Mouse (Mus musculus) MEL (cell line): Measurements from ENCODE around the gene Myo15b. TPM values are rescaled to one million over a fixed set of nuclear protein-coding genes. Genes with fewer than 3 reads are reported as not detected.

Source experiments
- DNase-seq: peaks from one replicate; pipeline ENCODE4 v3.0.0; 2011; ENCODE audit warnings: low read depth, low spot score
- H3K27ac ChIP-seq: 2 replicates; pipeline ENCODE4 v1.5.1; 2012; ENCODE audit warnings: low read depth, mild to moderate bottlenecking, control low read depth, low read length, moderate library complexity; ENCODE audit not compliant: control insufficient read depth
- H3K27me3 ChIP-seq, 2 experiments: fragments of 150-350 bp in 1 of 2; sonication (generic) in 1 of 2; 2 replicates each; pipeline ENCODE4 v1.6.1; 2012; ENCODE audit warnings: low read length in 2 of 2, mild to moderate bottlenecking in 2 of 2, improper control_type of control experiment in 1 of 2, moderate library complexity in 1 of 2; ENCODE audit not compliant: insufficient read depth in 2 of 2, control insufficient read depth in 1 of 2
- H3K36me3 ChIP-seq, 2 experiments: 2 replicates each; pipeline ENCODE4 v1.6.1; 2012 to 2014; ENCODE audit warnings: low read length in 2 of 2, improper control_type of control experiment in 1 of 2, inconsistent platforms in 1 of 2, mild to moderate bottlenecking in 1 of 2; ENCODE audit not compliant: insufficient read depth in 2 of 2, control insufficient read depth in 1 of 2
- H3K4me1 ChIP-seq, 2 experiments: fragments of 150-350 bp in 1 of 2; sonication (generic) in 1 of 2; 2 replicates each; pipeline ENCODE4 v1.6.1; 2012; ENCODE audit warnings: low read length in 2 of 2, improper control_type of control experiment in 1 of 2, mild to moderate bottlenecking in 1 of 2; ENCODE audit not compliant: insufficient read depth in 2 of 2, control insufficient read depth in 1 of 2
- H3K4me3 ChIP-seq, 2 experiments: fragments of 150-350 bp in 1 of 2; sonication (generic) in 1 of 2; 2 replicates each; pipeline ENCODE4 v1.5.1; 2012; ENCODE audit warnings: low read depth in 2 of 2, low read length in 2 of 2, mild to moderate bottlenecking in 2 of 2, moderate library complexity in 2 of 2, control low read depth in 1 of 2, improper control_type of control experiment in 1 of 2; ENCODE audit not compliant: control insufficient read depth in 1 of 2, insufficient read depth in 1 of 2
- H3K79me2 ChIP-seq: 2 replicates; pipeline ENCODE4 v1.6.1; 2012; ENCODE audit warnings: mild to moderate bottlenecking, low read length, moderate library complexity; ENCODE audit not compliant: control insufficient read depth, poor library complexity, insufficient read depth
- H3K9ac ChIP-seq: 2 replicates; pipeline ENCODE4 v1.6.1; 2012; ENCODE audit warnings: low read depth, mild to moderate bottlenecking, control low read depth, low read length, moderate library complexity; ENCODE audit not compliant: control insufficient read depth, poor library complexity, severe bottlenecking
- H3K9me3 ChIP-seq: fragments of 150-350 bp; sonication (generic); replicated peaks from 2 replicates; pipeline ENCODE4 v1.6.1; 2012; ENCODE audit warnings: mild to moderate bottlenecking, low read length, improper control_type of control experiment, moderate library complexity; ENCODE audit not compliant: insufficient read depth
- BHLHE40 ChIP-seq: IDR thresholded peaks from 2 replicates; pipeline ENCODE4 v1.6.1; 2012; ENCODE audit warnings: low read depth, mild to moderate bottlenecking, inconsistent platforms, low read length, improper control_type of control experiment, borderline replicate concordance
- CHD1 ChIP-seq: IDR thresholded peaks from 2 replicates; pipeline ENCODE4 v1.6.1; 2012; ENCODE audit warnings: low read depth, mild to moderate bottlenecking, inconsistent platforms, low read length, improper control_type of control experiment
- CHD2 ChIP-seq: IDR thresholded peaks from 2 replicates; pipeline ENCODE4 v1.6.1; 2011; ENCODE audit warnings: low read length, improper control_type of control experiment
- E2F4 ChIP-seq: IDR thresholded peaks from 2 replicates; pipeline ENCODE4 v1.6.1; 2011; ENCODE audit warnings: low read depth, low read length, improper control_type of control experiment, borderline replicate concordance
- ELF1 ChIP-seq: IDR thresholded peaks from 2 replicates; pipeline ENCODE4 v1.6.1; 2014; ENCODE audit warnings: low read depth, mild to moderate bottlenecking, inconsistent platforms, low read length, improper control_type of control experiment, moderate library complexity
- GABPA ChIP-seq: IDR thresholded peaks from 2 replicates; pipeline ENCODE4 v1.6.1; 2012; ENCODE audit warnings: low read depth, mild to moderate bottlenecking, inconsistent platforms, low read length, improper control_type of control experiment, moderate library complexity
- GATA1 ChIP-seq: IDR thresholded peaks from 2 replicates; pipeline ENCODE4 v1.6.1; 2011; ENCODE audit warnings: low read depth, low read length, improper control_type of control experiment
- HCFC1 ChIP-seq: IDR thresholded peaks from 2 replicates; pipeline ENCODE4 v1.6.1; 2012; ENCODE audit warnings: low read depth, mild to moderate bottlenecking, inconsistent platforms, low read length, improper control_type of control experiment, moderate library complexity
- JUND ChIP-seq: IDR thresholded peaks from 2 replicates; pipeline ENCODE4 v1.6.1; 2011; ENCODE audit warnings: low read depth, mild to moderate bottlenecking, improper control_type of control experiment, low read length
- KAT2A ChIP-seq: conservative IDR thresholded peaks from 2 replicates; pipeline ENCODE4 v1.6.1; 2012; ENCODE audit warnings: low read depth, low read length, improper control_type of control experiment, inconsistent platforms
- MAFK ChIP-seq: IDR thresholded peaks from 2 replicates; pipeline ENCODE4 v1.6.1; 2011; ENCODE audit warnings: low read depth, mild to moderate bottlenecking, low read length, improper control_type of control experiment, borderline replicate concordance
- MAX ChIP-seq: IDR thresholded peaks from 2 replicates; pipeline ENCODE4 v1.6.1; 2011; ENCODE audit warnings: low read length, improper control_type of control experiment
- MAZ ChIP-seq: IDR thresholded peaks from 2 replicates; pipeline ENCODE4 v1.6.1; 2012; ENCODE audit warnings: low read depth, mild to moderate bottlenecking, inconsistent platforms, low read length, improper control_type of control experiment
- MEF2A ChIP-seq: IDR thresholded peaks from 2 replicates; pipeline ENCODE4 v1.6.1; 2014; ENCODE audit warnings: low read depth, mild to moderate bottlenecking, inconsistent platforms, low read length, improper control_type of control experiment; ENCODE audit not compliant: poor library complexity, insufficient replicate concordance, severe bottlenecking; ENCODE audit errors: extremely low read depth
- MYB ChIP-seq: IDR thresholded peaks from 2 replicates; pipeline ENCODE4 v1.6.1; 2011; ENCODE audit warnings: mild to moderate bottlenecking, low read depth, low read length, improper control_type of control experiment
- MYC ChIP-seq: IDR thresholded peaks from 2 replicates; pipeline ENCODE4 v1.6.1; 2011; ENCODE audit warnings: low read depth, mild to moderate bottlenecking, low read length, improper control_type of control experiment, moderate library complexity
- NELFE ChIP-seq: IDR thresholded peaks from 2 replicates; pipeline ENCODE4 v1.6.1; 2011; ENCODE audit warnings: low read depth, low read length, improper control_type of control experiment
- POLR2A ChIP-seq, 2 experiments: IDR thresholded peaks; 2 replicates each; pipeline ENCODE4 v1.6.1; 2011 to 2012; ENCODE audit warnings: low read length in 2 of 2, mild to moderate bottlenecking in 2 of 2, control low read depth in 1 of 2, improper control_type of control experiment in 1 of 2, low read depth in 1 of 2, moderate library complexity in 1 of 2; ENCODE audit not compliant: control insufficient read depth in 1 of 2, insufficient read depth in 1 of 2, poor library complexity in 1 of 2
- POLR2AphosphoS2 ChIP-seq: IDR thresholded peaks from 2 replicates; pipeline ENCODE4 v1.6.1; 2011; ENCODE audit warnings: low read length, improper control_type of control experiment
- POLR2AphosphoS5 ChIP-seq: IDR thresholded peaks from 2 replicates; pipeline ENCODE4 v1.6.1; 2012; ENCODE audit warnings: low read depth, borderline replicate concordance, mild to moderate bottlenecking, inconsistent platforms, low read length, moderate library complexity, mixed read lengths
- SIN3A ChIP-seq: IDR thresholded peaks from 2 replicates; pipeline ENCODE4 v1.6.1; 2012; ENCODE audit warnings: low read length, improper control_type of control experiment, inconsistent platforms
- TAL1 ChIP-seq: IDR thresholded peaks from 2 replicates; pipeline ENCODE4 v1.6.1; 2012; ENCODE audit warnings: mild to moderate bottlenecking, inconsistent platforms, low read length, moderate library complexity, mixed read lengths
- TBP ChIP-seq: IDR thresholded peaks from 2 replicates; pipeline ENCODE4 v1.8.0; 2011; ENCODE audit warnings: low read depth, low read length, improper control_type of control experiment
- TCF12 ChIP-seq: IDR thresholded peaks from 2 replicates; pipeline ENCODE4 v1.6.1; 2014; ENCODE audit warnings: low read depth, mild to moderate bottlenecking, inconsistent platforms, low read length, improper control_type of control experiment, moderate library complexity
- USF1 ChIP-seq: IDR thresholded peaks from 2 replicates; pipeline ENCODE4 v1.6.1; 2014; ENCODE audit warnings: low read depth, mild to moderate bottlenecking, inconsistent platforms, low read length, improper control_type of control experiment, moderate library complexity
- USF2 ChIP-seq, 2 experiments: IDR thresholded peaks; 2 replicates each; pipeline ENCODE4 v1.6.1; 2011 to 2012; ENCODE audit warnings: improper control_type of control experiment in 2 of 2, low read length in 2 of 2, borderline replicate concordance in 1 of 2, inconsistent platforms in 1 of 2, low read depth in 1 of 2, mild to moderate bottlenecking in 1 of 2; ENCODE audit not compliant: insufficient read depth in 1 of 2
- ZC3H11A ChIP-seq: IDR thresholded peaks from 2 replicates; pipeline ENCODE4 v1.6.1; 2012; ENCODE audit warnings: low read depth, mild to moderate bottlenecking, inconsistent platforms, low read length, improper control_type of control experiment
- ZNF384 ChIP-seq: IDR thresholded peaks from 2 replicates; pipeline ENCODE4 v1.6.1; 2012; ENCODE audit warnings: low read depth, mild to moderate bottlenecking, inconsistent platforms, low read length, improper control_type of control experiment
- polyA plus RNA-seq, 2 experiments: library from polyadenylated mRNA; stranded (reverse) in 1 of 2; unstranded in 1 of 2; fragments of >175 nt in 1 of 2; fragments of >200 nt in 1 of 2; gene quantifications; 2 replicates each; pipeline versions ENCODE4 v1.2.1 to v1.2.4; 2012; ENCODE audit warnings: low replicate concordance in 2 of 2, low read depth in 1 of 2; ENCODE audit not compliant: insufficient read length in 2 of 2, insufficient read depth in 1 of 2, missing spikeins in 1 of 2
- total RNA-seq: library from RNA; depleted of rRNA; stranded (reverse); fragments of 300-350 nt; gene quantifications from 2 replicates; pipeline ENCODE4 v1.2.3, GENCODE M21; 2012

Myo15b gene
- total and polyA plus RNA-seq, 3 experiments = 1.5 to 3.2 TPM; not detected in 1

- peak; percentile 69 for DNase-seq
- peaks cover 34% of the 10 kb centered on the region for H3K79me2 ChIP-seq
- no peak for TF ChIP-seq USF1
- no peak for TF ChIP-seq CHD1
- TF ChIP-seq POLR2A (IDR thresholded peaks at IDR 0.05; ENCODE audit: control insufficient read depth in 1 of 2, insufficient read depth in 1 of 2, low read depth in 1 of 2, low read length in 2 of 2, poor library complexity in 1 of 2) = peak in 1 of 2 experiments; percentile 32; a peak in 1 of 4 replicates
- TF ChIP-seq MAFK = no peak
- no peak for TF ChIP-seq MAZ
- no peak for TF ChIP-seq BHLHE40
- no peak for TF ChIP-seq E2F4
- TF ChIP-seq POLR2AphosphoS5 = 0 out of 2 replicates have a peak, but pooled peaks have one; percentile 29
- no peak; the same call in 1 of the 2 replicates for TF ChIP-seq TBP
- TF ChIP-seq POLR2AphosphoS2 = no peak
- TF ChIP-seq ZC3H11A = no peak
- TF ChIP-seq, all 39 proteins: peak for 2
- Histone ChIP-seq H3K36me3 (peaks cover 0 to 33% of the 10 kb centered on the region in 2 experiments; a peak in 2 of 4 replicates), H3K9ac (peak overlapping the region; percentile 72), H3K4me3 (peak overlapping the region; percentile 68 to 69), H3K27ac (peak overlapping the region; percentile 98), H3K4me1 (peaks cover 20 to 40% of the 10 kb centered on the region in 2 experiments), H3K27me3 (no peaks in the 10 kb centered on the region), H3K9me3 (no peaks in the 10 kb centered on the region)
Measured at GRCm38 (mm10) chr11:115900561-115901337, 42.5 kb downstream of the Myo15b start.

- DNase-seq = peak; percentile 98
- H3K9me3 ChIP-seq = no peaks in the 10 kb centered on the region
- H3K27me3 ChIP-seq = no peaks in the 10 kb centered on the region
- H3K9ac ChIP-seq = peak overlapping the region; percentile 74
- peaks cover 0 to 33% of the 10 kb centered on the region in 2 experiments; a peak in 2 of 4 replicates for H3K36me3 ChIP-seq
- peaks cover 20 to 40% of the 10 kb centered on the region in 2 experiments for H3K4me1 ChIP-seq
- H3K79me2 ChIP-seq = peaks cover 34% of the 10 kb centered on the region
- peak overlapping the region; percentile 98 for H3K27ac ChIP-seq
- peak overlapping the region; percentile 68 to 69 for H3K4me3 ChIP-seq
- TF ChIP-seq NELFE (peak; percentile 84), SIN3A (peak; percentile 97), ELF1 (peak; percentile 63), MAZ (peak; percentile 97; the same call in 1 of the 2 replicates), ZNF384 (no peak), MEF2A (no peak), MYC (peak; percentile 70), E2F4 (no peak), TBP (peak; percentile 92), JUND (peak; percentile 83), HCFC1 (peak; percentile 57; the same call in 1 of the 2 replicates), CHD1 (peak; percentile 88; the same call in 1 of the 2 replicates), KAT2A (no peak), USF2 (IDR thresholded peaks at IDR 0.05; ENCODE audit: borderline replicate concordance in 1 of 2, insufficient read depth in 1 of 2, low read depth in 1 of 2, low read length in 2 of 2) (no peak), GATA1 (peak; percentile 99), MAX (no peak), CHD2 (no peak), MYB (peak; percentile 98), GABPA (no peak), TAL1 (peak; percentile 99), POLR2A (IDR thresholded peaks at IDR 0.05; ENCODE audit: control insufficient read depth in 1 of 2, insufficient read depth in 1 of 2, low read depth in 1 of 2, low read length in 2 of 2, poor library complexity in 1 of 2) (peak; percentile 74 to 92), TCF12 (peak; percentile 99)
Measured at GRCm38 (mm10) chr11:115901338-115902161, 43.3 kb downstream of the Myo15b start.
